Mouse (Mus musculus): Measurements from ENCODE around the gene Gm20696. TPM values are rescaled to one million over a fixed set of nuclear protein-coding genes. Genes with fewer than 3 reads are reported as not detected.

The Gm20696 gene
- total and polyA plus RNA-seq, 3 experiments: 0.59 TPM; not detected in 2

- Histone ChIP-seq H3K79me2 (replicated peaks; ENCODE audit: control insufficient read depth, extremely low read depth, insufficient read depth, poor library complexity, severe bottlenecking) (no peaks in the 10 kb centered on the region), H3K4me3 (replicated peaks in 1 of 3; ENCODE audit: low read depth in 2 of 3, low read length in 2 of 3, poor library complexity in 1 of 3) (peak overlapping the region in 1 of 3 experiments; percentile 81), H3K4me1 (ENCODE audit: control insufficient read depth in 1 of 2, insufficient read depth in 2 of 2) (peaks cover 0 to 5% of the 10 kb centered on the region in 2 experiments; a peak in 2 of 4 replicates), H3K9ac (ENCODE audit: insufficient read depth, low read depth) (peak overlapping the region; percentile 65; the same call in 1 of the 2 replicates), H3K27ac (ENCODE audit: insufficient read depth, low read depth) (no peak overlapping the region), H3K27me3 (replicated peaks) (peaks cover 29% of the 10 kb centered on the region), H3K36me3 (replicated peaks in 1 of 2; ENCODE audit: control insufficient read depth in 1 of 2, insufficient read depth in 1 of 2, low read length in 1 of 2) (no peaks in the 10 kb centered on the region), H3K9me3 (replicated peaks; ENCODE audit: low read length) (peaks cover 7% of the 10 kb centered on the region), H3K4me2 (ENCODE audit: insufficient read depth, low read depth, poor library complexity, severe bottlenecking) (peak overlapping the region; percentile 73)
- dilution Hi-C loops (cut with MboI; ENCODE audit: extremely low pct_ligation_motif_present, extremely low pct_unique_long_range_greater_than_20kb, low sequenced_read_pairs) (no loop called here), in situ Hi-C loops (cut with MboI; ENCODE audit: low pct_ligation_motif_present, low pct_unique_long_range_greater_than_20kb, low sequenced_read_pairs) (no loop called here)
- TF ChIP-seq BHLHE40 (IDR thresholded peaks at IDR 0.05; ENCODE audit: low read depth, low read length): peak; percentile 72
- peak; percentile 24; the same call in 1 of the 2 replicates for TF ChIP-seq USF1 (IDR thresholded peaks at IDR 0.05; ENCODE audit: low read depth, low read length)
- peak; percentile 70 for TF ChIP-seq ZNF384 (IDR thresholded peaks at IDR 0.05; ENCODE audit: low read depth, low read length)
- no peak for TF ChIP-seq ZC3H11A (IDR thresholded peaks at IDR 0.05; ENCODE audit: low read depth, low read length)
- no peak for DNase-seq (ENCODE audit: extremely low read depth)
Observed at GRCm38 (mm10) chr6:99523679-99524370, 142.8 kb downstream of the Gm20696 start.

GRCm38 (mm10) chr6:99523109-99523632, 143.4 kb downstream of the Gm20696 start:
- Histone ChIP-seq H3K27me3 (replicated peaks) (peaks cover 29% of the 10 kb centered on the region), H3K36me3 (replicated peaks in 1 of 2; ENCODE audit: control insufficient read depth in 1 of 2, insufficient read depth in 1 of 2, low read length in 1 of 2) (no peaks in the 10 kb centered on the region), H3K4me3 (replicated peaks in 1 of 3; ENCODE audit: low read depth in 2 of 3, low read length in 2 of 3, poor library complexity in 1 of 3) (peak overlapping the region in 2 of 3 experiments; percentile 60 to 81), H3K9ac (ENCODE audit: insufficient read depth, low read depth) (peak overlapping the region; percentile 65), H3K9me3 (replicated peaks; ENCODE audit: low read length) (peaks cover 7% of the 10 kb centered on the region), H3K79me2 (replicated peaks; ENCODE audit: control insufficient read depth, extremely low read depth, insufficient read depth, poor library complexity, severe bottlenecking) (no peaks in the 10 kb centered on the region), H3K4me2 (ENCODE audit: insufficient read depth, low read depth, poor library complexity, severe bottlenecking) (peak overlapping the region; percentile 73), H3K4me1 (ENCODE audit: control insufficient read depth in 1 of 2, insufficient read depth in 2 of 2) (peaks cover 0 to 5% of the 10 kb centered on the region in 2 experiments; a peak in 2 of 4 replicates), H3K27ac (ENCODE audit: insufficient read depth, low read depth) (no peak overlapping the region)
- TF ChIP-seq POLR2A (IDR thresholded peaks at IDR 0.05; ENCODE audit: low read depth, low read length): no peak
- no peak for TF ChIP-seq POLR2AphosphoS2 (IDR thresholded peaks at IDR 0.05; ENCODE audit: low read depth, low read length)
- TF ChIP-seq EP300 (IDR thresholded peaks at IDR 0.05; ENCODE audit: low read length): no peak
- 0 out of 2 replicates have a peak, but pooled peaks have one; percentile 7 for TF ChIP-seq SIN3A (IDR thresholded peaks at IDR 0.05; ENCODE audit: low read length)
- 0 out of 2 replicates have a peak, but pooled peaks have one; percentile 9 for TF ChIP-seq IRF4 (IDR thresholded peaks at IDR 0.05; ENCODE audit: low read depth, low read length)
- in situ Hi-C loops (cut with MboI; ENCODE audit: low pct_ligation_motif_present, low pct_unique_long_range_greater_than_20kb, low sequenced_read_pairs) (no loop called here), dilution Hi-C loops (cut with MboI; ENCODE audit: extremely low pct_ligation_motif_present, extremely low pct_unique_long_range_greater_than_20kb, low sequenced_read_pairs) (no loop called here)
- no peak for DNase-seq (ENCODE audit: extremely low read depth)

- no peak for DNase-seq (ENCODE audit: extremely low read depth)
- dilution Hi-C loops (cut with MboI; ENCODE audit: extremely low pct_ligation_motif_present, extremely low pct_unique_long_range_greater_than_20kb, low sequenced_read_pairs): no loop called here
- H3K4me2 ChIP-seq (ENCODE audit: insufficient read depth, low read depth, poor library complexity, severe bottlenecking): peak within 1 kb of the TSS; percentile 73
Observed at GRCm38 (mm10) chr6:99522359-99523108, 144.1 kb downstream of the Gm20696 start, which contains the start of gene Foxp1. Gene Foxp1 (minus strand): TSS chr6:99522721.

More at GRCm38 (mm10) chr6:99522359-99523108, 144.1 kb downstream of the Gm20696 start, which contains the start of gene Foxp1:
- H3K27me3 ChIP-seq (replicated peaks): peaks cover 32% of the 10 kb centered on the region
- H3K4me1 ChIP-seq (ENCODE audit: control insufficient read depth in 1 of 2, insufficient read depth in 2 of 2): peaks cover 0 to 5% of the 10 kb centered on the region in 2 experiments; a peak in 2 of 4 replicates
- peak within 1 kb of the TSS; percentile 65 for H3K9ac ChIP-seq (ENCODE audit: insufficient read depth, low read depth)
- H3K4me3 ChIP-seq (replicated peaks in 1 of 3; ENCODE audit: low read depth in 2 of 3, low read length in 2 of 3, poor library complexity in 1 of 3): peak within 1 kb of the TSS; percentile 60 to 81 (median 70)
- in situ Hi-C loops (cut with MboI; ENCODE audit: low pct_ligation_motif_present, low pct_unique_long_range_greater_than_20kb, low sequenced_read_pairs): no loop called here
- no peaks in the 10 kb centered on the region for H3K36me3 ChIP-seq (replicated peaks in 1 of 2; ENCODE audit: control insufficient read depth in 1 of 2, insufficient read depth in 1 of 2, low read length in 1 of 2)
- H3K79me2 ChIP-seq (replicated peaks; ENCODE audit: control insufficient read depth, extremely low read depth, insufficient read depth, poor library complexity, severe bottlenecking): no peaks in the 10 kb centered on the region
- peak; percentile 53 for TF ChIP-seq BHLHE40 (IDR thresholded peaks at IDR 0.05; ENCODE audit: low read depth, low read length)
- TF ChIP-seq SIN3A (IDR thresholded peaks at IDR 0.05; ENCODE audit: low read length): peak; percentile 59
- TF ChIP-seq USF2 (conservative IDR thresholded peaks at IDR 0.05; ENCODE audit: low read depth, low read length): no peak
- no peak for TF ChIP-seq TBP (conservative IDR thresholded peaks at IDR 0.05; ENCODE audit: low read depth, low read length)
- TF ChIP-seq ZNF384 (IDR thresholded peaks at IDR 0.05; ENCODE audit: low read depth, low read length): peak; percentile 74
- no peak for TF ChIP-seq ZKSCAN1 (IDR thresholded peaks at IDR 0.05; ENCODE audit: borderline replicate concordance, low read depth, low read length)
- no peak for TF ChIP-seq NELFE (IDR thresholded peaks at IDR 0.05; ENCODE audit: low read depth, low read length)
- TF ChIP-seq MYC (IDR thresholded peaks at IDR 0.05; ENCODE audit: low read depth, low read length): no peak
- no peak for TF ChIP-seq SMC3 (IDR thresholded peaks at IDR 0.05; ENCODE audit: low read depth, low read length)
- no peak for TF ChIP-seq MAZ (IDR thresholded peaks at IDR 0.05; ENCODE audit: low read depth, low read length)
- TF ChIP-seq PAX5 (IDR thresholded peaks at IDR 0.05; ENCODE audit: low read length): no peak
- TF ChIP-seq RCOR1 (conservative IDR thresholded peaks at IDR 0.05; ENCODE audit: low read depth, low read length): no peak
- H3K9me3 ChIP-seq (replicated peaks; ENCODE audit: low read length): peaks cover 7% of the 10 kb centered on the region
- H3K27ac ChIP-seq (ENCODE audit: insufficient read depth, low read depth): no peak within 1 kb of the TSS
